Comparison of ENCODE assay signal across 27 mouse cellular contexts in genomic region chr4:95601776-95602175, GRCm38 (mm10).
"Had no signal": no experiment of that assay in that cellular context is flagged by ENCODE, and none has a peak within 500 bp of the region (broad histone marks: within the 10 kb centered on the region; RNA-seq: fewer than 3 reads in every experiment).

No protein-coding gene starts in this region.

- H3K4me1 ChIP-seq: heart, embryonic 13.5 days; heart, embryonic 15.5 days; hindbrain, embryonic 10.5 days; hindbrain, embryonic 12.5 days; intestine, embryonic 15.5 days; limb, embryonic 15.5 days; liver, embryonic 12.5 days had no signal

- H3K36me3 ChIP-seq: heart, embryonic 13.5 days; heart, embryonic 15.5 days; hindbrain, embryonic 10.5 days; hindbrain, embryonic 12.5 days; intestine, embryonic 15.5 days; limb, embryonic 13.5 days; limb, embryonic 15.5 days; liver, embryonic 12.5 days had no signal

- H3K9me3 ChIP-seq: heart, embryonic 13.5 days; heart, embryonic 15.5 days; hindbrain, embryonic 10.5 days; hindbrain, embryonic 12.5 days; intestine, embryonic 15.5 days; limb, embryonic 13.5 days; limb, embryonic 15.5 days; liver, embryonic 12.5 days had no signal

- H3K4me2 ChIP-seq: heart, embryonic 11.5 days; heart, embryonic 13.5 days; heart, embryonic 15.5 days; hindbrain, embryonic 12.5 days; hindbrain, embryonic 14.5 days; intestine, embryonic 15.5 days; limb, embryonic 13.5 days; limb, embryonic 15.5 days; liver, embryonic 12.5 days had no signal

- H3K27me3 ChIP-seq: heart, embryonic 13.5 days; heart, embryonic 15.5 days; hindbrain, embryonic 12.5 days; intestine, embryonic 15.5 days; limb, embryonic 13.5 days; limb, embryonic 15.5 days; liver, embryonic 12.5 days had no signal

- DNase-seq: gastrocnemius, postnatal 14 days; gastrocnemius, postnatal 36 days; heart, adult 11 months; heart, adult 2 months; heart, postnatal 14 days; heart, postnatal 4 days; kidney, adult 18-20 months; kidney, adult 8-10 months; kidney, postnatal 10 days; kidney, postnatal 25 days; kidney, postnatal 4 days had no signal

- H3K9ac ChIP-seq: heart, embryonic 13.5 days; heart, embryonic 15.5 days; hindbrain, embryonic 12.5 days; hindbrain, embryonic 14.5 days; intestine, embryonic 15.5 days; limb, embryonic 13.5 days; limb, embryonic 15.5 days; liver, embryonic 12.5 days; liver, embryonic 14.5 days had no signal

- H3K27ac ChIP-seq: heart, adult 2 months; heart, embryonic 13.5 days; heart, embryonic 15.5 days; hindbrain, embryonic 10.5 days; hindbrain, embryonic 12.5 days; hindbrain, embryonic 14.5 days; intestine, embryonic 15.5 days; layer of hippocampus, adult 2 months; left cerebral cortex, adult 2 months; limb, embryonic 13.5 days; limb, embryonic 15.5 days; liver, embryonic 12.5 days; liver, embryonic 14.5 days had no signal

- ATAC-seq: hindbrain, embryonic 16.5 days; inflammation-experienced regulatory T-cells, adult 6 months; intestine, embryonic 15.5 days; intestine, postnatal 0 days; liver, embryonic 12.5 days had no signal

- H3K4me3 ChIP-seq: heart, adult 2 months; heart, embryonic 13.5 days; heart, embryonic 15.5 days; hindbrain, embryonic 10.5 days; hindbrain, embryonic 12.5 days; intestine, embryonic 15.5 days; layer of hippocampus, adult 2 months; left cerebral cortex, adult 2 months; limb, embryonic 13.5 days; limb, embryonic 15.5 days; liver, embryonic 12.5 days had no signal
